Mouse (Mus musculus) MEL (cell line): Measurements from ENCODE around the gene Cryga. TPM values are rescaled to one million over a fixed set of nuclear protein-coding genes. Genes with fewer than 3 reads are reported as not detected.

Experiments used
- DNase-seq: peaks from one replicate; pipeline ENCODE4 v3.0.0; 2011; ENCODE audit warnings: low read depth, low spot score
- H3K27ac ChIP-seq: 2 replicates; pipeline ENCODE4 v1.5.1; 2012; ENCODE audit warnings: low read depth, mild to moderate bottlenecking, control low read depth, low read length, moderate library complexity; ENCODE audit not compliant: control insufficient read depth
- H3K27me3 ChIP-seq, 2 experiments: fragments of 150-350 bp in 1 of 2; sonication (generic) in 1 of 2; 2 replicates each; pipeline ENCODE4 v1.6.1; 2012; ENCODE audit warnings: low read length in 2 of 2, mild to moderate bottlenecking in 2 of 2, improper control_type of control experiment in 1 of 2, moderate library complexity in 1 of 2; ENCODE audit not compliant: insufficient read depth in 2 of 2, control insufficient read depth in 1 of 2
- H3K36me3 ChIP-seq, 2 experiments: 2 replicates each; pipeline ENCODE4 v1.6.1; 2012 to 2014; ENCODE audit warnings: low read length in 2 of 2, improper control_type of control experiment in 1 of 2, inconsistent platforms in 1 of 2, mild to moderate bottlenecking in 1 of 2; ENCODE audit not compliant: insufficient read depth in 2 of 2, control insufficient read depth in 1 of 2
- H3K4me1 ChIP-seq, 2 experiments: fragments of 150-350 bp in 1 of 2; sonication (generic) in 1 of 2; 2 replicates each; pipeline ENCODE4 v1.6.1; 2012; ENCODE audit warnings: low read length in 2 of 2, improper control_type of control experiment in 1 of 2, mild to moderate bottlenecking in 1 of 2; ENCODE audit not compliant: insufficient read depth in 2 of 2, control insufficient read depth in 1 of 2
- H3K4me3 ChIP-seq, 2 experiments: fragments of 150-350 bp in 1 of 2; sonication (generic) in 1 of 2; 2 replicates each; pipeline ENCODE4 v1.5.1; 2012; ENCODE audit warnings: low read depth in 2 of 2, low read length in 2 of 2, mild to moderate bottlenecking in 2 of 2, moderate library complexity in 2 of 2, control low read depth in 1 of 2, improper control_type of control experiment in 1 of 2; ENCODE audit not compliant: control insufficient read depth in 1 of 2, insufficient read depth in 1 of 2
- H3K79me2 ChIP-seq: 2 replicates; pipeline ENCODE4 v1.6.1; 2012; ENCODE audit warnings: mild to moderate bottlenecking, low read length, moderate library complexity; ENCODE audit not compliant: control insufficient read depth, poor library complexity, insufficient read depth
- H3K9ac ChIP-seq: 2 replicates; pipeline ENCODE4 v1.6.1; 2012; ENCODE audit warnings: low read depth, mild to moderate bottlenecking, control low read depth, low read length, moderate library complexity; ENCODE audit not compliant: control insufficient read depth, poor library complexity, severe bottlenecking
- H3K9me3 ChIP-seq: fragments of 150-350 bp; sonication (generic); replicated peaks from 2 replicates; pipeline ENCODE4 v1.6.1; 2012; ENCODE audit warnings: mild to moderate bottlenecking, low read length, improper control_type of control experiment, moderate library complexity; ENCODE audit not compliant: insufficient read depth
- CHD1 ChIP-seq: IDR thresholded peaks from 2 replicates; pipeline ENCODE4 v1.6.1; 2012; ENCODE audit warnings: low read depth, mild to moderate bottlenecking, inconsistent platforms, low read length, improper control_type of control experiment
- CHD2 ChIP-seq: IDR thresholded peaks from 2 replicates; pipeline ENCODE4 v1.6.1; 2011; ENCODE audit warnings: low read length, improper control_type of control experiment
- GABPA ChIP-seq: IDR thresholded peaks from 2 replicates; pipeline ENCODE4 v1.6.1; 2012; ENCODE audit warnings: low read depth, mild to moderate bottlenecking, inconsistent platforms, low read length, improper control_type of control experiment, moderate library complexity
- HCFC1 ChIP-seq: IDR thresholded peaks from 2 replicates; pipeline ENCODE4 v1.6.1; 2012; ENCODE audit warnings: low read depth, mild to moderate bottlenecking, inconsistent platforms, low read length, improper control_type of control experiment, moderate library complexity
- MAFK ChIP-seq: IDR thresholded peaks from 2 replicates; pipeline ENCODE4 v1.6.1; 2011; ENCODE audit warnings: low read depth, mild to moderate bottlenecking, low read length, improper control_type of control experiment, borderline replicate concordance
- MAZ ChIP-seq: IDR thresholded peaks from 2 replicates; pipeline ENCODE4 v1.6.1; 2012; ENCODE audit warnings: low read depth, mild to moderate bottlenecking, inconsistent platforms, low read length, improper control_type of control experiment
- MEF2A ChIP-seq: IDR thresholded peaks from 2 replicates; pipeline ENCODE4 v1.6.1; 2014; ENCODE audit warnings: low read depth, mild to moderate bottlenecking, inconsistent platforms, low read length, improper control_type of control experiment; ENCODE audit not compliant: poor library complexity, insufficient replicate concordance, severe bottlenecking; ENCODE audit errors: extremely low read depth
- MYB ChIP-seq: IDR thresholded peaks from 2 replicates; pipeline ENCODE4 v1.6.1; 2011; ENCODE audit warnings: mild to moderate bottlenecking, low read depth, low read length, improper control_type of control experiment
- NRF1 ChIP-seq: IDR thresholded peaks from 2 replicates; pipeline ENCODE4 v1.6.1; 2014; ENCODE audit warnings: low read depth, mild to moderate bottlenecking, inconsistent platforms, low read length, improper control_type of control experiment, moderate library complexity; ENCODE audit not compliant: poor library complexity, insufficient read depth, severe bottlenecking
- POLR2AphosphoS2 ChIP-seq: IDR thresholded peaks from 2 replicates; pipeline ENCODE4 v1.6.1; 2011; ENCODE audit warnings: low read length, improper control_type of control experiment
- SIN3A ChIP-seq: IDR thresholded peaks from 2 replicates; pipeline ENCODE4 v1.6.1; 2012; ENCODE audit warnings: low read length, improper control_type of control experiment, inconsistent platforms
- UBTF ChIP-seq: IDR thresholded peaks from 2 replicates; pipeline ENCODE4 v1.6.1; 2012; ENCODE audit warnings: low read depth, mild to moderate bottlenecking, inconsistent platforms, low read length, improper control_type of control experiment, moderate library complexity, borderline replicate concordance; ENCODE audit not compliant: insufficient read depth
- ZC3H11A ChIP-seq: IDR thresholded peaks from 2 replicates; pipeline ENCODE4 v1.6.1; 2012; ENCODE audit warnings: low read depth, mild to moderate bottlenecking, inconsistent platforms, low read length, improper control_type of control experiment
- ZKSCAN1 ChIP-seq: IDR thresholded peaks from 2 replicates; pipeline ENCODE4 v1.6.1; 2012; ENCODE audit warnings: low read depth, mild to moderate bottlenecking, inconsistent platforms, low read length, improper control_type of control experiment, moderate library complexity
- polyA plus RNA-seq, 2 experiments: library from polyadenylated mRNA; stranded (reverse) in 1 of 2; unstranded in 1 of 2; fragments of >175 nt in 1 of 2; fragments of >200 nt in 1 of 2; gene quantifications; 2 replicates each; pipeline versions ENCODE4 v1.2.1 to v1.2.4; 2012; ENCODE audit warnings: low replicate concordance in 2 of 2, low read depth in 1 of 2; ENCODE audit not compliant: insufficient read length in 2 of 2, insufficient read depth in 1 of 2, missing spikeins in 1 of 2
- total RNA-seq: library from RNA; depleted of rRNA; stranded (reverse); fragments of 300-350 nt; gene quantifications from 2 replicates; pipeline ENCODE4 v1.2.3, GENCODE M21; 2012

Cryga gene
- total and polyA plus RNA-seq, 3 experiments: not detected

DNA sequence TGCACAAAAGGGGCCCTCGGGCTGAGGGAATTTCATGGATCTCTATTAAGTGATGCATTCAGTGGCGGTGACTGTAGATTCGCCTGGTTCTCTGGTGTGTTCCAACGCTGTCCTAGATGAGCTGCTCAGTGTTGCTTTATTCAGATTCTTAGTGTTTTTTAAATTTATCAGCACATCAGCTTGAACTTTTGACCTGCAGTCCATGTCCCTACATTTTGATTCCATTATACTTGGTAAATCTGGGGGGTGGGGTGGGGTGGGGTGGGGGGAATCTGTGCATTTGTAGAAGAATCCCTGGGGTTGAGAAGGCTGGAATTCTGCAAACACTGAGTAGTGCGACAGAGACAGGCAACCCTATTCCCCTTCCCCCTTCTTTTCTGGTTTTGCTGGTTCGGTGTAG lies 29.6 kb downstream of the Cryga start, which contains the start of gene Crygc:
Gene Crygc (minus strand): TSS at position 101 of the 400 bp plus-strand sequence.
- H3K9me3 ChIP-seq: no peaks in the 10 kb centered on the region
- H3K79me2 ChIP-seq: no peaks in the 10 kb centered on the region
- H3K4me3 ChIP-seq: no peak within 1 kb of the TSS
- H3K27ac ChIP-seq: no peak within 1 kb of the TSS
- H3K4me1 ChIP-seq: no peaks in the 10 kb centered on the region
- no peak within 1 kb of the TSS for H3K9ac ChIP-seq
- no peak for TF ChIP-seq ZKSCAN1
- TF ChIP-seq MEF2A: no peak
- no peak for TF ChIP-seq CHD2
- no peak for TF ChIP-seq HCFC1
- TF ChIP-seq MYB: no peak
- TF ChIP-seq CHD1: no peak
- no peak for TF ChIP-seq MAFK
- TF ChIP-seq GABPA: no peak
- H3K27me3 ChIP-seq: no peaks in the 10 kb centered on the region; a peak in 1 of 4 replicates
- no peak for DNase-seq
- H3K36me3 ChIP-seq: no peaks in the 10 kb centered on the region

DNA sequence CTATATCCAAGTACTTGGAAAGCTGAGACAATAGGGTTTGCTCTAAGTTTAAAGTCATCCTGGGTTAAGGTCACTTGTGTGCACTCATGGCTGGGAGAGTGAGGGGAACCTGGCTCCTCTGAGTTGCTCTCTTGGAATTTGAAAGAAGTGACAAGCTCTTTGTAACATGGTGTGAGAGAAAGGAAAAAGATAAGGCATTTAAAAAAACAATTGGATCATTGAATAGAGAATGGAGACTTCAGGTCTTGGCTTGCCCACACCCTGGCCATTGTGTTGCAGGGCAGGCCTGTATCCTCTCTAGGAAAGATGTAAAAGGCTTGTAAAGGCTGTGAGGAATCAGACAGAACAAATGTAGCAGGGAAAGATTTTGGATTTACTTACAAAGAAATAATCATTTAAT lies 35.3 kb downstream of the Cryga start:
- TF ChIP-seq GABPA (no peak), MEF2A (no peak), ZC3H11A (no peak), POLR2AphosphoS2 (no peak), MYB (no peak), MAZ (no peak)
- Histone ChIP-seq H3K36me3 (no peaks in the 10 kb centered on the region), H3K4me1 (no peaks in the 10 kb centered on the region), H3K27ac (no peak overlapping the region), H3K9me3 (no peaks in the 10 kb centered on the region), H3K4me3 (no peak overlapping the region), H3K79me2 (no peaks in the 10 kb centered on the region), H3K27me3 (no peaks in the 10 kb centered on the region), H3K9ac (no peak overlapping the region)
- DNase-seq: no peak

DNA sequence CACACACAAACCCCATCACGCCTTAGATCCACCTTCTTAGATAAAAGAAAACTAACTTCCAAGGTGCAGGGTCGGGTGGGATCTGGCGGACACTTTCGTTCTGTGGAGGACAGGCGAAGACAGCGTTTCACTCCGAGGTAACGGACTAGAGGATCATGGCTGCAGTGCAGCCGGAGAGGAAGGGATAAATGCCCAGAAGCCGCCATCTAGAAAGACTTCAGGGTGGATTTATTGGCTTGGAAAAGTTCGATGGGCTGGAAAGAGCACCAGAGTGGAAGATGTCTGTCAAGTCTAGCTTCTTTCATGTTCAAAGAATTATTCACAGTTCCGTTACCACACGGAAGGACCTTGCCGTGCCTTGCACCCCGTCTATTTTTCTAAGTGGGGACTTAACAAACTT lies 39.0 kb downstream of the Cryga start:
- no peak overlapping the region for H3K27ac ChIP-seq
- no peak overlapping the region for H3K9ac ChIP-seq
- no peak overlapping the region for H3K4me3 ChIP-seq
- no peaks in the 10 kb centered on the region for H3K9me3 ChIP-seq
- H3K36me3 ChIP-seq: no peaks in the 10 kb centered on the region
- no peaks in the 10 kb centered on the region for H3K79me2 ChIP-seq
- TF ChIP-seq UBTF: no peak
- no peak for TF ChIP-seq GABPA
- no peak for TF ChIP-seq NRF1
- TF ChIP-seq MYB: no peak
- no peak for TF ChIP-seq SIN3A
- TF ChIP-seq, all 39 proteins: peak for 0
- H3K27me3 ChIP-seq: peaks cover 0 to 1% of the 10 kb centered on the region in 2 experiments; a peak in 1 of 4 replicates
- no peak for DNase-seq
- H3K4me1 ChIP-seq: no peaks in the 10 kb centered on the region
